Mouse (Mus musculus) midbrain, postnatal 0 days (tissue): ENCODE results near the gene Stim1. TPM values are rescaled to one million over a fixed set of nuclear protein-coding genes. Genes with fewer than 3 reads are reported as not detected.

Experiments used
- ATAC-seq: fragments of 200-750 bp; cut with Nextera tagmentation; 2 replicates; pipeline ENCODE4 v1.8.0; 2017; ENCODE audit warnings: moderate number of reproducible peaks, mild to moderate bottlenecking, moderate TSS enrichment, moderate library complexity; ENCODE audit not compliant: low FRiP score
- DNase-seq: peaks from one replicate; pipeline ENCODE4 v3.0.0-alpha.2; 2015; ENCODE audit warnings: low spot score
- H3K27ac ChIP-seq: fragments of 300-500 bp; sonication (generic); 2 replicates; pipeline ENCODE4 v1.5.1; 2014; ENCODE audit warnings: low read depth, mild to moderate bottlenecking, low read length, mixed read lengths
- H3K27me3 ChIP-seq: fragments of 300-500 bp; sonication (generic); 2 replicates; pipeline ENCODE4 v1.6.1; 2014; ENCODE audit warnings: low read length, control low read depth, mixed read lengths; ENCODE audit not compliant: insufficient read depth
- H3K36me3 ChIP-seq: fragments of 300-500 bp; sonication (generic); 2 replicates; pipeline ENCODE4 v1.6.1; 2014; ENCODE audit warnings: low read length, control low read depth, mixed read lengths; ENCODE audit not compliant: insufficient read depth
- H3K4me1 ChIP-seq: fragments of 300-500 bp; sonication (generic); 2 replicates; pipeline ENCODE4 v1.6.1; 2014; ENCODE audit warnings: mild to moderate bottlenecking, control low read depth, antibody characterized with exemption, low read length, mixed read lengths; ENCODE audit not compliant: insufficient read depth
- H3K4me2 ChIP-seq: fragments of 300-500 bp; sonication (generic); 2 replicates; pipeline ENCODE4 v1.6.1; 2014; ENCODE audit warnings: low read depth, mild to moderate bottlenecking, low read length, mixed read lengths; ENCODE audit not compliant: poor library complexity, severe bottlenecking
- H3K4me3 ChIP-seq: fragments of 300-500 bp; sonication (generic); 2 replicates; pipeline ENCODE4 v1.5.1; 2014; ENCODE audit warnings: low read depth, mild to moderate bottlenecking, low read length, moderate library complexity
- H3K9ac ChIP-seq: fragments of 300-500 bp; sonication (generic); replicated peaks from 2 replicates; pipeline ENCODE4 v1.6.1; 2014; ENCODE audit warnings: mild to moderate bottlenecking, low read length, moderate library complexity, mixed read lengths; ENCODE audit not compliant: poor library complexity, severe bottlenecking
- H3K9me3 ChIP-seq: fragments of 300-500 bp; sonication (generic); 2 replicates; pipeline ENCODE4 v1.6.1; 2016; ENCODE audit warnings: low read length, control low read depth
- CTCF ChIP-seq: IDR thresholded peaks from 2 replicates; pipeline ENCODE4 v1.5.1; 2016; ENCODE audit warnings: antibody characterized with exemption, mild to moderate bottlenecking
- WGBS: fragments of 180-500 bp; shearing (Covaris S2); extraction: QIAGEN DNeasy Blood & Tissue Kit; methylation state at CpG from one replicate; pipeline ENCODE4 v1.1.7; 2014; 5-methylcytosine and 5-hydroxymethylcytosine counted together
- polyA plus RNA-seq: library from polyadenylated mRNA; unstranded; fragments of >200 nt; fragmentation: Nextera tagmentation; extraction: Ambion mirVana; gene quantifications from 2 replicates; pipeline ENCODE4 v1.2.1, GENCODE M21; 2015
- total RNA-seq: library from RNA; depleted of rRNA; stranded (reverse); fragments of >200 nt; gene quantifications from 2 replicates; pipeline ENCODE4 v1.2.3, GENCODE M21; 2014

Stim1 gene
- total and polyA plus RNA-seq, 2 experiments from 2014 or later: 17.1 to 30.7 TPM

GRCm38 (mm10) chr7:102338956-102339355, 71.3 kb downstream of the Stim1 start:
- TF ChIP-seq CTCF: no peak
- Histone ChIP-seq H3K27me3 (no peaks in the 10 kb centered on the region), H3K4me2 (no peak overlapping the region), H3K4me1 (no peaks in the 10 kb centered on the region), H3K4me3 (no peak overlapping the region), H3K27ac (no peak overlapping the region), H3K9me3 (no peaks in the 10 kb centered on the region), H3K36me3 (no peaks in the 10 kb centered on the region), H3K9ac (no peak overlapping the region)
- DNase-seq: no peak
- WGBS: 87% methylated on average over 3 of the region's 3 CpGs
- no peak for ATAC-seq

DNA sequence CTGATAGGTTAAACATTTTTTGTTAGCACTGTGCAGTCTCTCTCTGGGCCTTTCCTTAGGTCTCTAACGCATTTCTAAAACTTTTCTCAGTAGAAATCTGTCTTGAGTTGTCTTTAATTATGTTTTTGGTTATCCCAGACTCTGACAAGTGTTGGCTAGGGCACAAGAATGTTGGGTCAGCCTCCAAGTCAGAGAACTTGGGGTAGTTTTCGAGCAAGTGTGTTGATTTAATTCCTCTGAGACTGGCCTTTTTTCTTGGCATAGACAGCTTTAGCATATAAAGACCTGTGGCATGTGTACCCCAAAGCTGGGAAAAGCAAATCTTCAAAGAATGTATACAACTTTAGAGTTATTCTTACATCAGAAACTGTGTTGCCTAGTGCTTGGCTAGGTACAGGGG, 78.3 kb downstream of the Stim1 start:
- Histone ChIP-seq H3K9ac (no peak overlapping the region), H3K9me3 (no peaks in the 10 kb centered on the region), H3K4me2 (no peak overlapping the region), H3K4me3 (no peak overlapping the region), H3K36me3 (no peaks in the 10 kb centered on the region), H3K27me3 (no peaks in the 10 kb centered on the region), H3K4me1 (no peaks in the 10 kb centered on the region), H3K27ac (no peak overlapping the region)
- WGBS: 81% methylated on average over 2 of the region's 2 CpGs
- TF ChIP-seq CTCF: no peak
- DNase-seq: no peak
- ATAC-seq: no peak

DNA sequence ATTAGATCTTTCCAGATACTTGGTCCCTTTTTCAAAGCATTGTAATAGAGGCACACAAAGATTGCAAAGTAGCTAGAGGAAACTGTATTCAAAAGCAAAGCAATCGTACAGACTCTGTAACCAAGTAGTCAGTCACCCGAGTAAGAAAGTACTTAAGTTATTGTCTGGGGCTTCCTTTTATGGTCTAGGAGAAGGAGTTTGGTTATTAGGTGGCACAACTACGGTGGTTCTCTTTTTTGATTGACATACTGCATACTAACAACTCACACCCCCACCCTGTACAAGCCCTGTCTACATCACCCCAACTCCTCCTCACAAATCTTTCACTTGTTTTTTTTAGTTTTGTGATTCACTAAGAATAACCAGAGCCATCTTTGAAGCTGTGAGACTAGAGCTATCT, 79.7 kb downstream of the Stim1 start:
- Histone ChIP-seq H3K27me3 (no peaks in the 10 kb centered on the region), H3K4me3 (no peak overlapping the region), H3K4me2 (no peak overlapping the region), H3K4me1 (no peaks in the 10 kb centered on the region), H3K9me3 (no peaks in the 10 kb centered on the region), H3K27ac (no peak overlapping the region), H3K9ac (no peak overlapping the region), H3K36me3 (no peaks in the 10 kb centered on the region)
- 59% methylated on average over 3 of the region's 3 CpGs for WGBS
- ATAC-seq: no peak
- TF ChIP-seq CTCF: no peak
- no peak for DNase-seq

DNA sequence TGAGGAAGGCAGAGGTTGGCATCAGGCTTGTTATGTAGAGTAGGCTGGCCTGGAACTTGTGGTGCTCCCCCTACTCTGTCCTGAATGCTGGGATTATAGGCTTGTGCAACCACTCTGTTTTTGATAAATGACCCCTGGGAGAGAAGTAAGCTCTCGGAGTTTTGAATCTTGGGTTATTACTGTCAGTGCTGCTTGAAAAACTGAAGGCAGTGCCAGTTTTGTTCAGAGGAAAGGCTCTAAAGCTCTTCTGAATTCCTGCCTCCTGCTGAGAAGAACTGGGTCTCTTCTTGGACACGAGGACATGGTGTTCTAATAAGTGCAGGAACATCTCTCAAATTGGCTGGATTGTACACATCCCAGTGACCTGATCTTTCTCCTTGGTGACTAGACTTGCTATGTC, 81.1 kb downstream of the Stim1 start:
- Histone ChIP-seq H3K4me1 (no peaks in the 10 kb centered on the region), H3K4me3 (no peak overlapping the region), H3K36me3 (no peaks in the 10 kb centered on the region), H3K4me2 (no peak overlapping the region), H3K9ac (no peak overlapping the region), H3K27me3 (no peaks in the 10 kb centered on the region), H3K9me3 (no peaks in the 10 kb centered on the region), H3K27ac (no peak overlapping the region)
- ATAC-seq: no peak
- WGBS: 61% methylated on average over 2 of the region's 2 CpGs
- no peak for TF ChIP-seq CTCF
- no peak for DNase-seq

GRCm38 (mm10) chr7:102349236-102349635, 81.6 kb downstream of the Stim1 start:
- ATAC-seq (no peak), DNase-seq (no peak)
- Histone ChIP-seq H3K9ac (no peak overlapping the region), H3K27ac (no peak overlapping the region), H3K4me3 (no peak overlapping the region), H3K4me2 (no peak overlapping the region), H3K9me3 (no peaks in the 10 kb centered on the region), H3K4me1 (no peaks in the 10 kb centered on the region), H3K36me3 (no peaks in the 10 kb centered on the region), H3K27me3 (no peaks in the 10 kb centered on the region)
- no peak for TF ChIP-seq CTCF
- WGBS: 83% methylated on average over 5 of the region's 5 CpGs

DNA sequence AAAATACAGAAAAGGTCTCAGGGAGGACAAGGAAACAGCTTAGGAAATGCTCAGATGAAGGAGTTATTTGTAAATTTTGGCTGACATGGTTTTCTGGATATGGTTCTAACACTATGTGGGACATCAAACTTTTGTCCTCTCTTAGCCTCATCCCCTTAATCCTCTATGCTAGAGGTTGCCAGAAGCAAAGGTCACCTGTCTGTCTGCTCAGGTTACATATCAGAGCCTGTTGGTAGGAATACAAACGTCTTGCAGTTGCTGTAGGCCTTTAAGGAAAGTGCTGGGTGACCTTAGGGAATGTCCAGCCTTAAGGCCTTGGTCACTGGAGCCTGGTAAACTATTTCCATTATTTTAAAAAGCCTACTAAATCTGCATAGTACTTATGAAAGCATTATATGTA, 85.8 kb downstream of the Stim1 start:
- no peaks in the 10 kb centered on the region for H3K4me1 ChIP-seq
- no peak overlapping the region for H3K4me2 ChIP-seq
- WGBS: 55% methylated on average over 1 of the region's 1 CpGs
- ATAC-seq (no peak), DNase-seq (no peak)
- H3K9me3 ChIP-seq: no peaks in the 10 kb centered on the region
- TF ChIP-seq CTCF: no peak
- no peaks in the 10 kb centered on the region for H3K36me3 ChIP-seq
- no peak overlapping the region for H3K4me3 ChIP-seq
- no peak overlapping the region for H3K9ac ChIP-seq
- H3K27me3 ChIP-seq: no peaks in the 10 kb centered on the region
- H3K27ac ChIP-seq: no peak overlapping the region

- WGBS: 95% methylated on average over 3 of the region's 3 CpGs
- H3K4me1 ChIP-seq: no peaks in the 10 kb centered on the region
- H3K27me3 ChIP-seq: no peaks in the 10 kb centered on the region
- H3K4me2 ChIP-seq: no peak overlapping the region
- H3K4me3 ChIP-seq: no peak overlapping the region
- DNase-seq: no peak
- H3K9me3 ChIP-seq: no peaks in the 10 kb centered on the region
- H3K27ac ChIP-seq: no peak overlapping the region
- TF ChIP-seq CTCF: no peak
- ATAC-seq: no peak
- no peaks in the 10 kb centered on the region for H3K36me3 ChIP-seq
- H3K9ac ChIP-seq: no peak overlapping the region
Measured at GRCm38 (mm10) chr7:102358124-102358523, 90.5 kb downstream of the Stim1 start.
